Mouse (Mus musculus) kidney, postnatal 14 days (tissue): ENCODE measurements around the gene Ccl21a.
"Not testable (repeated sequence)": the region's sequence is repeated elsewhere in the genome, so short reads cannot be mapped to it uniquely, and the experiment has no call there.

Source experiments
- DNase-seq: peaks from one replicate; pipeline ENCODE4 v3.0.0; 2022; ENCODE audit warnings: mixed read lengths

Ccl21a gene

GRCm38 (mm10) chr4:42773893-42774292 lies at the start of gene Ccl21a:
Gene Ccl21a (minus strand): TSS chr4:42773993.
- DNase-seq = not testable (repeated sequence)

- DNase-seq = not testable (repeated sequence)
These were observed 17.3 kb downstream of the Ccl21a start, which contains the start of gene Ccl19 for GRCm38 (mm10) chr4:42756477-42756876. Gene Ccl19 (minus strand): TSS chr4:42756577.

GRCm38 (mm10) chr4:42735245-42735644 lies 38.5 kb downstream of the Ccl21a start, which contains the start of gene 4930578G10Rik:
Gene 4930578G10Rik (plus strand): TSS chr4:42735545.
- not testable (repeated sequence) for DNase-seq
